In the genomic region with DNA sequence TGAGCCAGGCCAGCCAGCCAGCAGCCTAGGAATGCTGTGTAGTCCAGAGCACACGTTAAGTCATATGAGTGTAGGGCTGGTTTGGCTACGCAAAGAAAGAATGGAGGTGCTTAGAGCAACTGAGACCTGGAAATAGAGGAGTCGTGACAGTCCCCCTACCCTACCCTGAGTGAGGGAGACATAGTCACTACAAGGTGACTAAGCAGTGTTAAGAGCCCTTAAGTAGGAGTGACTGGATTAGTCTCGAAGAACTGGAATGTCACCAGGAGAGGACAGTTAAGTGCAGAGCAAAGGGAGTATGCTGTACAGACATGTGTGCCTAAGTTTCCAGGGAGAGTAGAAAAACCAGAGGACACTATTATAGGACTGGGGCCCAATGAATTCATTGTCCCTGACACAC, we compare ENCODE assay signal across 24 mouse cellular contexts. TPM values are rescaled to one million over a fixed set of nuclear protein-coding genes. Genes with fewer than 3 reads are reported as not detected.
DNase-seq lines count a peak whose midpoint lies in the region; ATAC-seq lines count a peak whose summit lies in the region.
"Had no signal": no experiment of that assay in that cellular context is flagged by ENCODE, and none has a peak within 500 bp of the region (broad histone marks: within the 10 kb centered on the region; RNA-seq: fewer than 3 reads in every experiment).

No protein-coding gene starts in this region.

- no peak overlapping the region for H3K9ac ChIP-seq in forebrain, embryonic 12.5 days
- H3K9ac ChIP-seq in forebrain, embryonic 14.5 days (ENCODE audit: low read length), result no peak overlapping the region
- no peak overlapping the region for H3K9ac ChIP-seq in kidney, embryonic 16.5 days (replicated peaks; ENCODE audit: low read length)
- peak overlapping the region; percentile 51; the same call in 1 of the 2 replicates for H3K9ac ChIP-seq in forebrain, embryonic 13.5 days
- H3K9ac ChIP-seq in midbrain, embryonic 13.5 days (replicated peaks), result no peak overlapping the region
- H3K9ac ChIP-seq: embryonic facial prominence, embryonic 13.5 days; liver, embryonic 12.5 days; neural tube, embryonic 15.5 days had no signal

- no peak for ATAC-seq in forebrain, embryonic 12.5 days (ENCODE audit: low FRiP score)
- no peak for ATAC-seq in forebrain, embryonic 14.5 days
- 0 out of 2 replicates have a peak, but pooled peaks have one; percentile 23 for ATAC-seq in kidney, embryonic 16.5 days (ENCODE audit: low FRiP score, low TSS enrichment)
- no peak for ATAC-seq in forebrain, embryonic 13.5 days
- 0 out of 2 replicates have a peak, but pooled peaks have one; percentile 32 for ATAC-seq in midbrain, embryonic 13.5 days
- ATAC-seq: inflammation-experienced regulatory T-cells, adult 6 months; liver, embryonic 12.5 days had no signal

- no peaks in the 10 kb centered on the region for H3K9me3 ChIP-seq in forebrain, embryonic 12.5 days
- H3K9me3 ChIP-seq in forebrain, embryonic 14.5 days (replicated peaks; ENCODE audit: control insufficient read depth, low read length), result no peaks in the 10 kb centered on the region
- H3K9me3 ChIP-seq in kidney, embryonic 16.5 days (ENCODE audit: low read length), result no peaks in the 10 kb centered on the region
- H3K9me3 ChIP-seq in forebrain, embryonic 13.5 days (replicated peaks), result no peaks in the 10 kb centered on the region
- H3K9me3 ChIP-seq in midbrain, embryonic 13.5 days, result no peaks in the 10 kb centered on the region
- H3K9me3 ChIP-seq: embryonic facial prominence, embryonic 13.5 days; liver, embryonic 12.5 days; neural tube, embryonic 15.5 days had no signal

- WGBS in forebrain, embryonic 12.5 days, result 76% methylated on average over 4 of the region's 4 CpGs
- WGBS in forebrain, embryonic 14.5 days, result 75% methylated on average over 4 of the region's 4 CpGs
- 87% methylated on average over 4 of the region's 4 CpGs for WGBS in kidney, embryonic 16.5 days
- WGBS in forebrain, embryonic 13.5 days, result 80% methylated on average over 4 of the region's 4 CpGs
- WGBS in midbrain, embryonic 13.5 days, result 76% methylated on average over 4 of the region's 4 CpGs

- H3K4me1 ChIP-seq in forebrain, embryonic 12.5 days, result peaks cover 32% of the 10 kb centered on the region
- H3K4me1 ChIP-seq in forebrain, embryonic 14.5 days (ENCODE audit: control insufficient read depth, insufficient read depth, low read length), result peaks cover 14% of the 10 kb centered on the region
- no peaks in the 10 kb centered on the region for H3K4me1 ChIP-seq in kidney, embryonic 16.5 days (ENCODE audit: insufficient read depth, low read length)
- H3K4me1 ChIP-seq in forebrain, embryonic 13.5 days, result peaks cover 33% of the 10 kb centered on the region
- peaks cover 46% of the 10 kb centered on the region for H3K4me1 ChIP-seq in midbrain, embryonic 13.5 days (replicated peaks)
- H3K4me1 ChIP-seq: embryonic facial prominence, embryonic 13.5 days had no signal

- peaks cover 11% of the 10 kb centered on the region; the same call in 1 of the 2 replicates for H3K36me3 ChIP-seq in forebrain, embryonic 12.5 days (replicated peaks)
- H3K36me3 ChIP-seq in forebrain, embryonic 14.5 days (ENCODE audit: control insufficient read depth, insufficient read depth, low read length), result no peaks in the 10 kb centered on the region
- H3K36me3 ChIP-seq in kidney, embryonic 16.5 days (ENCODE audit: insufficient read depth, low read length), result peaks cover 3% of the 10 kb centered on the region; the same call in 1 of the 2 replicates
- H3K36me3 ChIP-seq in forebrain, embryonic 13.5 days (ENCODE audit: poor library complexity, severe bottlenecking), result peaks cover 8% of the 10 kb centered on the region
- H3K36me3 ChIP-seq in midbrain, embryonic 13.5 days, result peaks cover 1% of the 10 kb centered on the region; the same call in 1 of the 2 replicates
- H3K36me3 ChIP-seq: neural tube, embryonic 15.5 days had no signal

- H3K4me2 ChIP-seq in forebrain, embryonic 12.5 days, result no peak overlapping the region
- no peak overlapping the region for H3K4me2 ChIP-seq in forebrain, embryonic 14.5 days (ENCODE audit: low read length)
- H3K4me2 ChIP-seq in kidney, embryonic 16.5 days (replicated peaks; ENCODE audit: low read depth, low read length), result no peak overlapping the region
- no peak overlapping the region for H3K4me2 ChIP-seq in forebrain, embryonic 13.5 days
- no peak overlapping the region for H3K4me2 ChIP-seq in midbrain, embryonic 13.5 days (replicated peaks)
- H3K4me2 ChIP-seq: embryonic facial prominence, embryonic 13.5 days; heart, embryonic 11.5 days; liver, embryonic 12.5 days; neural tube, embryonic 15.5 days had no signal

- no peak overlapping the region for H3K4me3 ChIP-seq in forebrain, embryonic 12.5 days (replicated peaks)
- H3K4me3 ChIP-seq in forebrain, embryonic 14.5 days (ENCODE audit: low read depth, low read length), result no peak overlapping the region
- no peak overlapping the region for H3K4me3 ChIP-seq in kidney, embryonic 16.5 days (ENCODE audit: low read length)
- no peak overlapping the region for H3K4me3 ChIP-seq in forebrain, embryonic 13.5 days
- no peak overlapping the region for H3K4me3 ChIP-seq in midbrain, embryonic 13.5 days (replicated peaks)
- H3K4me3 ChIP-seq: embryonic facial prominence, embryonic 13.5 days; left cerebral cortex, adult 2 months; liver, embryonic 12.5 days; neural tube, embryonic 15.5 days had no signal

- no peak for DNase-seq in forebrain, embryonic 14.5 days (ENCODE audit: low spot score)
- DNase-seq in kidney, postnatal 10 days, result no peak
- DNase-seq in layer of hippocampus, postnatal 25 days (ENCODE audit: extremely low spot score in 1 of 2, low spot score in 1 of 2), result no peak
- DNase-seq: adrenal gland, postnatal 14 days; cerebellum, postnatal 14 days; gastrocnemius, postnatal 36 days; heart, postnatal 14 days; kidney, adult 2 months; kidney, postnatal 36 days; left cerebral cortex, postnatal 4 days; lung, adult 2 months; right cerebral cortex, postnatal 25 days; thymus, postnatal 36 days had no signal

- no peaks in the 10 kb centered on the region for H3K27me3 ChIP-seq in forebrain, embryonic 12.5 days
- H3K27me3 ChIP-seq in forebrain, embryonic 14.5 days (replicated peaks; ENCODE audit: control insufficient read depth, insufficient read depth, low read length), result no peaks in the 10 kb centered on the region
- H3K27me3 ChIP-seq in kidney, embryonic 16.5 days (ENCODE audit: insufficient read depth, low read length), result no peaks in the 10 kb centered on the region
- H3K27me3 ChIP-seq in forebrain, embryonic 13.5 days, result no peaks in the 10 kb centered on the region; the same call in 1 of the 2 replicates
- 0 out of 2 replicates have a peak, but pooled peaks cover 4% of the 10 kb centered on the region for H3K27me3 ChIP-seq in midbrain, embryonic 13.5 days
- H3K27me3 ChIP-seq: CH12.LX; embryonic facial prominence, embryonic 13.5 days; liver, embryonic 12.5 days; neural tube, embryonic 15.5 days had no signal

- H3K27ac ChIP-seq in forebrain, embryonic 12.5 days, result peak overlapping the region; percentile 75; the same call in 1 of the 2 replicates
- H3K27ac ChIP-seq in forebrain, embryonic 14.5 days (ENCODE audit: low read depth, low read length), result no peak overlapping the region
- no peak overlapping the region for H3K27ac ChIP-seq in kidney, embryonic 16.5 days (ENCODE audit: low read length)
- peak overlapping the region; percentile 65; the same call in 1 of the 2 replicates for H3K27ac ChIP-seq in forebrain, embryonic 13.5 days
- H3K27ac ChIP-seq in midbrain, embryonic 13.5 days, result peak overlapping the region; percentile 80
- H3K27ac ChIP-seq: embryonic facial prominence, embryonic 13.5 days; left cerebral cortex, adult 2 months; liver, embryonic 12.5 days had no signal

RNA-seq across cellular contexts. Expression of a gene that starts 45.9 kb away (rescaled TPM):
- 73.1 and 76.4 TPM in 2 replicates for polyA plus RNA-seq in forebrain, embryonic 12.5 days (2016; fragmentation: Nextera tagmentation; extraction: Ambion mirVana)
- polyA plus RNA-seq in forebrain, embryonic 14.5 days (2014; fragmentation: Nextera tagmentation; extraction: Ambion mirVana), result 94.9 and 97.6 TPM in 2 replicates
- polyA plus RNA-seq in kidney, embryonic 16.5 days (2015; fragmentation: Nextera tagmentation; extraction: Ambion mirVana), result 61.0 and 64.8 TPM in 2 replicates
- 73.6 and 76.7 TPM in 2 replicates for polyA plus RNA-seq in forebrain, embryonic 13.5 days (2015; fragmentation: Nextera tagmentation; extraction: Ambion mirVana)
- polyA plus RNA-seq in midbrain, embryonic 13.5 days (2015; fragmentation: Nextera tagmentation; extraction: Ambion mirVana), result 77.8 and 78.2 TPM in 2 replicates
- 10 to 100 TPM; 35.8 to 39.6 TPM for total RNA-seq in layer of hippocampus, postnatal 25 days (2021)

Comparison
In these comparisons a context has a peak if more than half of its experiments do, and no peak if none do; other contexts are left out.
1. H3K27ac ChIP-seq: peak in forebrain, embryonic 12.5 days (single experiment), forebrain, embryonic 13.5 days (single experiment) and midbrain, embryonic 13.5 days (single experiment); none in forebrain, embryonic 14.5 days (single experiment) and kidney, embryonic 16.5 days (single experiment).
2. ATAC-seq: peak in kidney, embryonic 16.5 days (single experiment) and midbrain, embryonic 13.5 days (single experiment); none in forebrain, embryonic 12.5 days (single experiment), forebrain, embryonic 14.5 days (single experiment) and forebrain, embryonic 13.5 days (single experiment).